Mouse (Mus musculus) c-Kit-positive CD71-positive TER-119-negative erythroid progenitor cells, embryonic 14.5 days (primary cell): Measurements from ENCODE around the gene Zbtb20.

Experiments
- DNase-seq: peaks from one replicate; pipeline ENCODE4 v3.0.0-alpha.2; 2013; ENCODE audit warnings: low read depth

Zbtb20 gene

GRCm38 (mm10) chr16:43400949-43401348, 525.3 kb downstream of the Zbtb20 start:
- no peak for DNase-seq

GRCm38 (mm10) chr16:43402888-43403287, 527.2 kb downstream of the Zbtb20 start:
- no peak for DNase-seq

GRCm38 (mm10) chr16:43405089-43405488, 529.4 kb downstream of the Zbtb20 start:
- DNase-seq = no peak

GRCm38 (mm10) chr16:43407594-43408142, 532.0 kb downstream of the Zbtb20 start:
- DNase-seq = no peak

- DNase-seq = no peak
Measured at GRCm38 (mm10) chr16:43408622-43409021, 532.9 kb downstream of the Zbtb20 start.

- DNase-seq = no peak
Measured at GRCm38 (mm10) chr16:43409108-43409909, 533.6 kb downstream of the Zbtb20 start.

- DNase-seq = no peak
Measured at GRCm38 (mm10) chr16:43409910-43410612, 534.4 kb downstream of the Zbtb20 start.

GRCm38 (mm10) chr16:43410613-43410974, 534.9 kb downstream of the Zbtb20 start:
- no peak for DNase-seq

- DNase-seq = no peak
Measured at GRCm38 (mm10) chr16:43415864-43416263, 540.2 kb downstream of the Zbtb20 start.

- DNase-seq = no peak
Measured at GRCm38 (mm10) chr16:43419923-43420322, 544.2 kb downstream of the Zbtb20 start.

GRCm38 (mm10) chr16:43428955-43429354, 553.3 kb downstream of the Zbtb20 start:
- no peak for DNase-seq

- no peak for DNase-seq
Measured at GRCm38 (mm10) chr16:43430030-43430429, 554.3 kb downstream of the Zbtb20 start.

GRCm38 (mm10) chr16:43431514-43432371, 556.1 kb downstream of the Zbtb20 start:
- DNase-seq = no peak

GRCm38 (mm10) chr16:43434941-43435340, 559.3 kb downstream of the Zbtb20 start:
- DNase-seq = no peak

GRCm38 (mm10) chr16:43438878-43439371, 563.2 kb downstream of the Zbtb20 start:
- DNase-seq = no peak

GRCm38 (mm10) chr16:43441392-43441791, 565.7 kb downstream of the Zbtb20 start:
- DNase-seq = no peak

- no peak for DNase-seq
Measured at GRCm38 (mm10) chr16:43443034-43443433, 567.4 kb downstream of the Zbtb20 start.

GRCm38 (mm10) chr16:43448141-43448981, 572.7 kb downstream of the Zbtb20 start:
- no peak for DNase-seq

- DNase-seq = no peak
Measured at GRCm38 (mm10) chr16:43454370-43454934, 578.8 kb downstream of the Zbtb20 start.

- DNase-seq = no peak
Measured at GRCm38 (mm10) chr16:43456446-43457172, 580.9 kb downstream of the Zbtb20 start.
